Mouse (Mus musculus) G1E (cell line): ENCODE data around the gene Pltp.

Experiments
- CTCF ChIP-seq: IDR thresholded peaks from 2 replicates; pipeline ENCODE4 v1.5.1; 2012; ENCODE audit warnings: low read depth, low read length, inconsistent platforms, mixed read lengths
- POLR2AphosphoS5 ChIP-seq: IDR thresholded peaks from 2 replicates; pipeline ENCODE4 v1.6.1; 2012; ENCODE audit warnings: low read depth, low read length, inconsistent platforms; ENCODE audit not compliant: insufficient replicate concordance
- TAL1 ChIP-seq: conservative IDR thresholded peaks from 2 replicates; pipeline ENCODE4 v1.6.1; 2012; ENCODE audit warnings: low read depth, low read length, inconsistent platforms, mixed read lengths

DNA sequence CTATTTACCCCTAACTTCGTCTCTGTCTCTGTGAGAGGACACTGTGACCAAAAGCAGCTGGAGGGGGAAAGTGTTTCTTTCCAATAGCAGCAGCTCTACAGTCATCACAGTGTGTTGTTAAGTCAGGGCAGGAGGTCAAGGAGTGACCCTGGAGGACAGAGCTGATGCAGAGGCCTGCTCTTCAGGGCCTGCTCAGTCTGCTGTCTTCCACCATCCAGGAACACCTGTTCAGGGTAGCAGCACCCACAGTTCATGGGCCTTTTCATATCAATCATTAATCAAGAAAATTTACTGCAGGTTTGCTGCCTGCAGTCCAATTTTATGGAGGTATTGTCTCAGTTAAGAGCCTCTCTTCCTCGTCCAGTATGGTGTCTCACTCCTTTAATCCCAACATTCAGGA, 44.0 kb downstream of the Pltp start:
- TF ChIP-seq CTCF (no peak), TAL1 (no peak), POLR2AphosphoS5 (no peak)
